Mouse (Mus musculus) forebrain, embryonic 15.5 days (tissue): ENCODE measurements around the gene Apol7c. TPM values are rescaled to one million over a fixed set of nuclear protein-coding genes. Genes with fewer than 3 reads are reported as not detected.
"Not testable (repeated sequence)": the region's sequence is repeated elsewhere in the genome, so short reads cannot be mapped to it uniquely, and the experiment has no call there.

ENCODE experiments used
- ATAC-seq: fragments of 200-750 bp; cut with Nextera tagmentation; replicated peaks from 2 replicates; pipeline ENCODE4 v1.8.0; 2017; ENCODE audit warnings: mild to moderate bottlenecking, moderate TSS enrichment, moderate library complexity
- H3K27ac ChIP-seq: fragments of 300-500 bp; sonication (generic); replicated peaks from 2 replicates; pipeline ENCODE4 v1.5.1; 2015; ENCODE audit warnings: mild to moderate bottlenecking, inconsistent platforms
- H3K27me3 ChIP-seq: fragments of 300-500 bp; sonication (generic); 2 replicates; pipeline ENCODE4 v1.6.1; 2015; ENCODE audit warnings: inconsistent platforms
- H3K36me3 ChIP-seq: fragments of 300-500 bp; sonication (generic); 2 replicates; pipeline ENCODE4 v1.6.1; 2015; ENCODE audit warnings: mild to moderate bottlenecking, inconsistent platforms
- H3K4me1 ChIP-seq: fragments of 300-500 bp; sonication (generic); 2 replicates; pipeline ENCODE4 v1.6.1; 2015; ENCODE audit warnings: inconsistent platforms
- H3K4me2 ChIP-seq: fragments of 300-500 bp; sonication (generic); replicated peaks from 2 replicates; pipeline ENCODE4 v1.6.1; 2015; ENCODE audit warnings: mild to moderate bottlenecking, inconsistent platforms
- H3K4me3 ChIP-seq: fragments of 300-500 bp; sonication (generic); 2 replicates; pipeline ENCODE4 v1.5.1; 2015; ENCODE audit warnings: mild to moderate bottlenecking, inconsistent platforms
- H3K9ac ChIP-seq: fragments of 300-500 bp; sonication (generic); replicated peaks from 2 replicates; pipeline ENCODE4 v1.6.1; 2015; ENCODE audit warnings: mild to moderate bottlenecking, inconsistent platforms
- H3K9me3 ChIP-seq: fragments of 300-500 bp; sonication (generic); 2 replicates; pipeline ENCODE4 v1.6.1; 2016; ENCODE audit warnings: inconsistent platforms
- WGBS: fragments of 180-500 bp; shearing (Covaris S2); methylation state at CpG from one replicate; pipeline ENCODE4 v1.1.7; 2015; ENCODE audit warnings: mixed read lengths; 5-methylcytosine and 5-hydroxymethylcytosine counted together
- polyA plus RNA-seq: library from polyadenylated mRNA; unstranded; fragments of >200 nt; fragmentation: Nextera tagmentation; extraction: Ambion mirVana; gene quantifications from 2 replicates; pipeline ENCODE4 v1.2.1, GENCODE M21; 2015

Apol7c gene
- not detected in 2 replicates for polyA plus RNA-seq

- Histone ChIP-seq H3K9ac (no peak within 1 kb of the TSS), H3K4me1 (no peaks in the 10 kb centered on the region), H3K4me2 (no peak within 1 kb of the TSS), H3K36me3 (no peaks in the 10 kb centered on the region), H3K4me3 (no peak within 1 kb of the TSS), H3K27me3 (no peaks in the 10 kb centered on the region), H3K9me3 (no peaks in the 10 kb centered on the region), H3K27ac (no peak within 1 kb of the TSS)
- no peak for ATAC-seq
Measured at GRCm38 (mm10) chr15:77533216-77533615, at the start of gene Apol7c. Apol7c (minus strand) TSS chr15:77533316.

- WGBS, result 15% methylated on average over 1 of the region's 1 CpGs
- Histone ChIP-seq H3K4me2 (no peak overlapping the region), H3K4me1 (no peaks in the 10 kb centered on the region), H3K27ac (no peak overlapping the region), H3K4me3 (no peak overlapping the region), H3K27me3 (no peaks in the 10 kb centered on the region), H3K9me3 (no peaks in the 10 kb centered on the region), H3K9ac (no peak overlapping the region), H3K36me3 (no peaks in the 10 kb centered on the region)
- no peak for ATAC-seq
Measured at GRCm38 (mm10) chr15:77581681-77582080, 48.6 kb upstream of the Apol7c start.

GRCm38 (mm10) chr15:77579311-77579710 is 46.2 kb upstream of the Apol7c start:
- Histone ChIP-seq H3K4me1 (no peaks in the 10 kb centered on the region), H3K36me3 (no peaks in the 10 kb centered on the region), H3K27ac (no peak overlapping the region), H3K27me3 (no peaks in the 10 kb centered on the region), H3K4me3 (no peak overlapping the region), H3K4me2 (no peak overlapping the region), H3K9me3 (no peaks in the 10 kb centered on the region), H3K9ac (no peak overlapping the region)
- ATAC-seq, result no peak
- 96% methylated on average over 4 of the region's 4 CpGs for WGBS

GRCm38 (mm10) chr15:77578801-77579200 is 45.7 kb upstream of the Apol7c start:
- H3K9ac ChIP-seq, result no peak overlapping the region
- H3K9me3 ChIP-seq, result no peaks in the 10 kb centered on the region
- no peak overlapping the region for H3K4me3 ChIP-seq
- WGBS, result 98% methylated on average over 2 of the region's 2 CpGs
- no peaks in the 10 kb centered on the region for H3K27me3 ChIP-seq
- ATAC-seq, result no peak
- H3K4me2 ChIP-seq, result no peak overlapping the region
- H3K4me1 ChIP-seq, result no peaks in the 10 kb centered on the region
- no peaks in the 10 kb centered on the region for H3K36me3 ChIP-seq
- no peak overlapping the region for H3K27ac ChIP-seq

- H3K9me3 ChIP-seq, result no peaks in the 10 kb centered on the region
- no peak overlapping the region for H3K9ac ChIP-seq
- no peaks in the 10 kb centered on the region for H3K27me3 ChIP-seq
- ATAC-seq, result no peak
- no peaks in the 10 kb centered on the region for H3K36me3 ChIP-seq
- no peaks in the 10 kb centered on the region for H3K4me1 ChIP-seq
- no peak overlapping the region for H3K27ac ChIP-seq
- no peak overlapping the region for H3K4me2 ChIP-seq
- H3K4me3 ChIP-seq, result no peak overlapping the region
Measured at GRCm38 (mm10) chr15:77563219-77563618, 30.1 kb upstream of the Apol7c start.

GRCm38 (mm10) chr15:77561792-77562191 is 28.7 kb upstream of the Apol7c start, which contains the start of gene 1700025B11Rik:
1700025B11Rik (minus strand) TSS chr15:77561892.
- Histone ChIP-seq H3K4me3 (no peak within 1 kb of the TSS), H3K4me2 (no peak within 1 kb of the TSS), H3K36me3 (no peaks in the 10 kb centered on the region), H3K4me1 (no peaks in the 10 kb centered on the region), H3K9me3 (no peaks in the 10 kb centered on the region), H3K9ac (no peak within 1 kb of the TSS), H3K27ac (no peak within 1 kb of the TSS), H3K27me3 (no peaks in the 10 kb centered on the region)
- no peak for ATAC-seq

GRCm38 (mm10) chr15:77539221-77539620 is 6.1 kb upstream of the Apol7c start:
- 37% methylated on average over 1 of the region's 1 CpGs for WGBS
- ATAC-seq, H3K9me3 ChIP-seq, H3K9ac ChIP-seq, H3K4me1 ChIP-seq, H3K36me3 ChIP-seq, H3K4me2 ChIP-seq, H3K27ac ChIP-seq, H3K4me3 ChIP-seq, H3K27me3 ChIP-seq: not testable (repeated sequence)

- H3K4me1 ChIP-seq, ATAC-seq, H3K27me3 ChIP-seq, H3K4me3 ChIP-seq, H3K27ac ChIP-seq, H3K36me3 ChIP-seq, H3K9ac ChIP-seq, H3K4me2 ChIP-seq, H3K9me3 ChIP-seq: not testable (repeated sequence)
- WGBS, result 14% methylated on average over 6 of the region's 6 CpGs
Measured at GRCm38 (mm10) chr15:77523186-77523843, 9.8 kb downstream of the Apol7c start.

GRCm38 (mm10) chr15:77520596-77520995 is 12.5 kb downstream of the Apol7c start:
- not testable (repeated sequence) for H3K4me1 ChIP-seq, H3K9me3 ChIP-seq, H3K4me3 ChIP-seq, ATAC-seq, H3K4me2 ChIP-seq, H3K9ac ChIP-seq, H3K27ac ChIP-seq, H3K27me3 ChIP-seq, H3K36me3 ChIP-seq
- 64% methylated on average over 4 of the region's 4 CpGs for WGBS

GRCm38 (mm10) chr15:77507966-77508365 is 25.1 kb downstream of the Apol7c start, which contains the start of gene Apol11a:
Apol11a (plus strand) TSS chr15:77508271.
- not testable (repeated sequence) for H3K4me2 ChIP-seq, H3K4me1 ChIP-seq, H3K9ac ChIP-seq, ATAC-seq, H3K4me3 ChIP-seq, H3K27ac ChIP-seq, H3K9me3 ChIP-seq, H3K27me3 ChIP-seq, H3K36me3 ChIP-seq

GRCm38 (mm10) chr15:77494694-77495093 is 38.4 kb downstream of the Apol7c start:
- not testable (repeated sequence) for H3K4me1 ChIP-seq, H3K27ac ChIP-seq, H3K4me3 ChIP-seq, H3K4me2 ChIP-seq, H3K9ac ChIP-seq, H3K9me3 ChIP-seq, ATAC-seq, H3K36me3 ChIP-seq, H3K27me3 ChIP-seq
- 48% methylated on average over 1 of the region's 1 CpGs for WGBS

- not testable (repeated sequence) for H3K36me3 ChIP-seq, ATAC-seq, H3K9me3 ChIP-seq, H3K4me3 ChIP-seq, H3K4me2 ChIP-seq, H3K4me1 ChIP-seq, H3K27me3 ChIP-seq, H3K9ac ChIP-seq, H3K27ac ChIP-seq
- WGBS, result no CpG with 5 or more reads among the region's 1 CpGs
Measured at GRCm38 (mm10) chr15:77493181-77493580, 39.9 kb downstream of the Apol7c start.

- no peak for ATAC-seq
Measured at GRCm38 (mm10) chr15:77482140-77482794, 50.8 kb downstream of the Apol7c start.

More at GRCm38 (mm10) chr15:77482140-77482794, 50.8 kb downstream of the Apol7c start:
- Histone ChIP-seq H3K4me1 (no peaks in the 10 kb centered on the region), H3K27ac (no peak overlapping the region), H3K36me3 (no peaks in the 10 kb centered on the region), H3K9me3 (no peaks in the 10 kb centered on the region), H3K4me3 (no peak overlapping the region), H3K27me3 (no peaks in the 10 kb centered on the region), H3K4me2 (no peak overlapping the region), H3K9ac (no peak overlapping the region)
- WGBS, result 73% methylated on average over 4 of the region's 4 CpGs
